ENCODE assay signal across 8 mouse cellular contexts in genomic region chr11:120492878-120493203, GRCm38 (mm10). TPM values are rescaled to one million over a fixed set of nuclear protein-coding genes. Genes with fewer than 3 reads are reported as not detected.
A peak's percentile ranks its signal among the peaks of the same experiment; 100 is the strongest.
DNase-seq lines count a peak whose midpoint lies in the region; ATAC-seq and TF ChIP-seq lines count a peak whose summit lies in the region.

No protein-coding gene starts in this region.

- H3K9me3 ChIP-seq in embryonic facial prominence, embryonic 11.5 days (replicated peaks; ENCODE audit: control insufficient read depth, low read length), result no peaks in the 10 kb centered on the region
- no peaks in the 10 kb centered on the region for H3K9me3 ChIP-seq in intestine, embryonic 16.5 days (ENCODE audit: control insufficient read depth, low read length)
- H3K9me3 ChIP-seq in midbrain, embryonic 15.5 days, result no peaks in the 10 kb centered on the region

- H3K9ac ChIP-seq in embryonic facial prominence, embryonic 11.5 days (replicated peaks; ENCODE audit: low read length), result peak overlapping the region; percentile 51
- H3K9ac ChIP-seq in intestine, embryonic 16.5 days (ENCODE audit: low read depth, low read length), result peak overlapping the region; percentile 89
- peak overlapping the region; percentile 67; the same call in 1 of the 2 replicates for H3K9ac ChIP-seq in midbrain, embryonic 15.5 days

- DNase-seq in kidney, adult 2 months, result no peak
- no peak for DNase-seq in kidney, postnatal 14 days
- DNase-seq in embryonic facial prominence, embryonic 11.5 days (ENCODE audit: low spot score), result no peak
- no peak for DNase-seq in frontal cortex, postnatal 36 days (ENCODE audit: low spot score in 2 of 2)
- DNase-seq in spleen, postnatal 4 days (ENCODE audit: low spot score in 2 of 2), result no peak

- peaks cover 4% of the 10 kb centered on the region; the same call in 1 of the 2 replicates for H3K36me3 ChIP-seq in kidney, adult 2 months (ENCODE audit: control insufficient read depth, insufficient read depth, low read length)
- peaks cover 5% of the 10 kb centered on the region; the same call in 1 of the 2 replicates for H3K36me3 ChIP-seq in embryonic facial prominence, embryonic 11.5 days (replicated peaks; ENCODE audit: control insufficient read depth, insufficient read depth, low read depth, low read length)
- peaks cover 13% of the 10 kb centered on the region for H3K36me3 ChIP-seq in intestine, embryonic 16.5 days (ENCODE audit: control insufficient read depth, insufficient read depth, low read length)
- peaks cover 20% of the 10 kb centered on the region for H3K36me3 ChIP-seq in midbrain, embryonic 15.5 days (replicated peaks)

- ATAC-seq in embryonic facial prominence, embryonic 11.5 days (replicated peaks; ENCODE audit: insufficient number of reproducible peaks, low FRiP score, low TSS enrichment, low read depth), result no peak
- no peak for ATAC-seq in intestine, embryonic 16.5 days
- no peak for ATAC-seq in midbrain, embryonic 15.5 days (replicated peaks)
- no peak for ATAC-seq in CD4-positive, CD25-positive, alpha-beta regulatory T cell, adult 4 months

- H3K4me2 ChIP-seq in embryonic facial prominence, embryonic 11.5 days (ENCODE audit: low read depth, low read length), result peak overlapping the region; percentile 88
- H3K4me2 ChIP-seq in intestine, embryonic 16.5 days (ENCODE audit: low read depth, low read length), result peak overlapping the region; percentile 84
- H3K4me2 ChIP-seq in midbrain, embryonic 15.5 days, result peak overlapping the region; percentile 89

- no peak for TF ChIP-seq POLR2A in kidney, adult 2 months (IDR thresholded peaks at IDR 0.05; ENCODE audit: low read depth, low read length)

- H3K27me3 ChIP-seq in kidney, adult 2 months (replicated peaks; ENCODE audit: control insufficient read depth, insufficient read depth, low read length), result no peaks in the 10 kb centered on the region
- no peaks in the 10 kb centered on the region for H3K27me3 ChIP-seq in embryonic facial prominence, embryonic 11.5 days (ENCODE audit: control insufficient read depth, insufficient read depth, low read length)
- H3K27me3 ChIP-seq in intestine, embryonic 16.5 days (replicated peaks; ENCODE audit: control insufficient read depth, insufficient read depth, low read length), result no peaks in the 10 kb centered on the region
- H3K27me3 ChIP-seq in midbrain, embryonic 15.5 days (replicated peaks), result no peaks in the 10 kb centered on the region

- no peak for TF ChIP-seq CTCF in kidney, adult 2 months (conservative IDR thresholded peaks at IDR 0.05; ENCODE audit: insufficient read depth, insufficient read length, low read depth, low read length)

- H3K27ac ChIP-seq in kidney, adult 2 months (ENCODE audit: insufficient read depth, low read depth, low read length), result peak overlapping the region; percentile 82
- H3K27ac ChIP-seq in embryonic facial prominence, embryonic 11.5 days (replicated peaks; ENCODE audit: low read depth, low read length), result 0 out of 2 replicates have a peak overlapping the region, but pooled peaks have one; percentile 41
- H3K27ac ChIP-seq in intestine, embryonic 16.5 days (ENCODE audit: low read length), result peak overlapping the region; percentile 92
- peak overlapping the region; percentile 70 for H3K27ac ChIP-seq in midbrain, embryonic 15.5 days

- H3K4me1 ChIP-seq in kidney, adult 2 months (ENCODE audit: control insufficient read depth, insufficient read depth, low read length), result peaks cover 21% of the 10 kb centered on the region
- H3K4me1 ChIP-seq in embryonic facial prominence, embryonic 11.5 days (ENCODE audit: control insufficient read depth, insufficient read depth, low read length), result peaks cover 3% of the 10 kb centered on the region
- H3K4me1 ChIP-seq in intestine, embryonic 16.5 days (ENCODE audit: control insufficient read depth, insufficient read depth, low read length), result peaks cover 40% of the 10 kb centered on the region
- H3K4me1 ChIP-seq in midbrain, embryonic 15.5 days, result peaks cover 38% of the 10 kb centered on the region

- H3K4me3 ChIP-seq in kidney, adult 2 months (ENCODE audit: insufficient read depth, low read depth, low read length), result peak overlapping the region; percentile 87
- peak overlapping the region; percentile 94 for H3K4me3 ChIP-seq in embryonic facial prominence, embryonic 11.5 days (ENCODE audit: low read depth, low read length)
- peak overlapping the region; percentile 95 for H3K4me3 ChIP-seq in intestine, embryonic 16.5 days (ENCODE audit: low read length)
- H3K4me3 ChIP-seq in midbrain, embryonic 15.5 days, result peak overlapping the region; percentile 79

- 10% methylated on average over 3 of the region's 3 CpGs for WGBS in kidney, adult 2 months
- 26% methylated on average over 3 of the region's 3 CpGs for WGBS in embryonic facial prominence, embryonic 11.5 days
- WGBS in intestine, embryonic 16.5 days, result 24% methylated on average over 3 of the region's 3 CpGs
- 19% methylated on average over 3 of the region's 3 CpGs for WGBS in midbrain, embryonic 15.5 days

RNA-seq across cellular contexts. Expression of gene Slc25a10, which starts 1.2 kb away (rescaled TPM):
- polyA plus RNA-seq in kidney, adult 2 months (2012; rRNA removed), result 751 and 939 TPM in 2 replicates
- polyA plus RNA-seq in embryonic facial prominence, embryonic 11.5 days (2014; fragmentation: Nextera tagmentation; extraction: Ambion mirVana), result 46.9 and 53.6 TPM in 2 replicates
- polyA plus RNA-seq in intestine, embryonic 16.5 days (2015; fragmentation: Nextera tagmentation; extraction: Ambion mirVana), result 104 and 108 TPM in 2 replicates
- 28.6 and 29.2 TPM in 2 replicates for polyA plus RNA-seq in midbrain, embryonic 15.5 days (2015; fragmentation: Nextera tagmentation; extraction: Ambion mirVana)
- polyA plus RNA-seq in CD4-positive, CD25-positive, alpha-beta regulatory T cell, adult 4 months (2017; shearing (Covaris generic)), result 10 to 100 TPM; 11.0 to 14.3 TPM

RNA-seq across cellular contexts. Expression of gene Mrpl12, which starts 8.4 kb away (rescaled TPM):
- polyA plus RNA-seq in kidney, adult 2 months (2012; rRNA removed), result 282 and 300 TPM in 2 replicates
- 161 and 162 TPM in 2 replicates for polyA plus RNA-seq in embryonic facial prominence, embryonic 11.5 days (2014; fragmentation: Nextera tagmentation; extraction: Ambion mirVana)
- 228 and 239 TPM in 2 replicates for polyA plus RNA-seq in intestine, embryonic 16.5 days (2015; fragmentation: Nextera tagmentation; extraction: Ambion mirVana)
- polyA plus RNA-seq in midbrain, embryonic 15.5 days (2015; fragmentation: Nextera tagmentation; extraction: Ambion mirVana), result 112 and 115 TPM in 2 replicates
- polyA plus RNA-seq in CD4-positive, CD25-positive, alpha-beta regulatory T cell, adult 4 months (2017; shearing (Covaris generic)), result 10 to 100 TPM; 67.0 to 68.0 TPM

RNA-seq across cellular contexts. Expression of gene Arl16, which starts 25.4 kb away (rescaled TPM):
- polyA plus RNA-seq in kidney, adult 2 months (2012; rRNA removed), result 21.1 and 23.8 TPM in 2 replicates
- 52.3 and 60.5 TPM in 2 replicates for polyA plus RNA-seq in embryonic facial prominence, embryonic 11.5 days (2014; fragmentation: Nextera tagmentation; extraction: Ambion mirVana)
- polyA plus RNA-seq in intestine, embryonic 16.5 days (2015; fragmentation: Nextera tagmentation; extraction: Ambion mirVana), result 32.6 and 38.9 TPM in 2 replicates
- 63.0 and 64.1 TPM in 2 replicates for polyA plus RNA-seq in midbrain, embryonic 15.5 days (2015; fragmentation: Nextera tagmentation; extraction: Ambion mirVana)
- 10 to 100 TPM; 34.8 to 44.8 TPM for polyA plus RNA-seq in CD4-positive, CD25-positive, alpha-beta regulatory T cell, adult 4 months (2017; shearing (Covaris generic))

RNA-seq across cellular contexts. Expression of gene Ccdc137, which starts 34.9 kb away (rescaled TPM):
- 14.8 and 15.1 TPM in 2 replicates for polyA plus RNA-seq in kidney, adult 2 months (2012; rRNA removed)
- polyA plus RNA-seq in embryonic facial prominence, embryonic 11.5 days (2014; fragmentation: Nextera tagmentation; extraction: Ambion mirVana), result 26.7 and 28.5 TPM in 2 replicates
- polyA plus RNA-seq in intestine, embryonic 16.5 days (2015; fragmentation: Nextera tagmentation; extraction: Ambion mirVana), result 27.1 and 31.3 TPM in 2 replicates
- 27.9 and 28.1 TPM in 2 replicates for polyA plus RNA-seq in midbrain, embryonic 15.5 days (2015; fragmentation: Nextera tagmentation; extraction: Ambion mirVana)
- polyA plus RNA-seq in CD4-positive, CD25-positive, alpha-beta regulatory T cell, adult 4 months (2017; shearing (Covaris generic)), result 10 to 100 TPM; 19.8 to 27.7 TPM

RNA-seq across cellular contexts. Expression of gene Oxld1, which starts 35.0 kb away (rescaled TPM):
- polyA plus RNA-seq in kidney, adult 2 months (2012; rRNA removed), result 48.6 and 49.3 TPM in 2 replicates
- 12.2 and 13.0 TPM in 2 replicates for polyA plus RNA-seq in embryonic facial prominence, embryonic 11.5 days (2014; fragmentation: Nextera tagmentation; extraction: Ambion mirVana)
- polyA plus RNA-seq in intestine, embryonic 16.5 days (2015; fragmentation: Nextera tagmentation; extraction: Ambion mirVana), result 21.0 and 24.6 TPM in 2 replicates
- polyA plus RNA-seq in midbrain, embryonic 15.5 days (2015; fragmentation: Nextera tagmentation; extraction: Ambion mirVana), result 9.8 and 11.4 TPM in 2 replicates
- 1 to 10 TPM; 3.5 to 4.6 TPM for polyA plus RNA-seq in CD4-positive, CD25-positive, alpha-beta regulatory T cell, adult 4 months (2017; shearing (Covaris generic))

Comparison
In these comparisons a context has a peak if more than half of its experiments do, and no peak if none do; other contexts are left out.
1. H3K27ac ChIP-seq: peak in every context shown above with its lines; median percentile 92 in intestine, embryonic 16.5 days; 82 in kidney, adult 2 months; 70 in midbrain, embryonic 15.5 days; 41 in embryonic facial prominence, embryonic 11.5 days.